Mouse (Mus musculus) frontal cortex, postnatal 36 days (tissue): ENCODE measurements around the gene Olfr533.
"Not testable (repeated sequence)": the region's sequence is repeated elsewhere in the genome, so short reads cannot be mapped to it uniquely, and the experiment has no call there.

ENCODE experiments used
- DNase-seq, 2 experiments: peaks; one replicate each; pipeline ENCODE4 v3.0.0; 2022; ENCODE audit warnings: low spot score in 2 of 2

Gene Olfr533

GRCm38 (mm10) chr7:140463070-140463469, at the start of gene Olfr533:
Olfr533 (plus strand) TSS chr7:140463370.
- not testable (repeated sequence) for DNase-seq

- no peak for DNase-seq
These were observed 41.6 kb upstream of the Olfr533 start, which contains the start of gene Olfr532 for GRCm38 (mm10) chr7:140421539-140421938. Olfr532 (minus strand) TSS chr7:140421639.

- DNase-seq: no peak
These were observed 20.0 kb upstream of the Olfr533 start for GRCm38 (mm10) chr7:140443141-140443540.

- peak; percentile 12 to 37 for DNase-seq
These were observed 14.7 kb downstream of the Olfr533 start for GRCm38 (mm10) chr7:140477886-140478285.

GRCm38 (mm10) chr7:140478733-140479132, 15.6 kb downstream of the Olfr533 start:
- peak; percentile 47 to 81 for DNase-seq

- no peak for DNase-seq
These were observed 20.7 kb downstream of the Olfr533 start, which contains the start of gene Olfr535 for GRCm38 (mm10) chr7:140483916-140484315. Olfr535 (plus strand) TSS chr7:140484216.

- DNase-seq: no peak
These were observed 25.8 kb downstream of the Olfr533 start for GRCm38 (mm10) chr7:140488981-140489380.

GRCm38 (mm10) chr7:140494231-140494630, 31.1 kb downstream of the Olfr533 start:
- DNase-seq: no peak

- no peak for DNase-seq
These were observed 31.5 kb downstream of the Olfr533 start for GRCm38 (mm10) chr7:140494702-140495101.

GRCm38 (mm10) chr7:140507346-140508021, 44.3 kb downstream of the Olfr533 start, which contains the start of gene Olfr536:
Olfr536 (minus strand) TSS chr7:140507396.
- DNase-seq: peak in 1 of 2 experiments; percentile 6
